Mouse (Mus musculus): Measurements from ENCODE around the gene Gm11238.
"Not testable (repeated sequence)": the region's sequence is repeated elsewhere in the genome, so short reads cannot be mapped to it uniquely, and the experiment has no call there.

Gm11238 gene

DNA sequence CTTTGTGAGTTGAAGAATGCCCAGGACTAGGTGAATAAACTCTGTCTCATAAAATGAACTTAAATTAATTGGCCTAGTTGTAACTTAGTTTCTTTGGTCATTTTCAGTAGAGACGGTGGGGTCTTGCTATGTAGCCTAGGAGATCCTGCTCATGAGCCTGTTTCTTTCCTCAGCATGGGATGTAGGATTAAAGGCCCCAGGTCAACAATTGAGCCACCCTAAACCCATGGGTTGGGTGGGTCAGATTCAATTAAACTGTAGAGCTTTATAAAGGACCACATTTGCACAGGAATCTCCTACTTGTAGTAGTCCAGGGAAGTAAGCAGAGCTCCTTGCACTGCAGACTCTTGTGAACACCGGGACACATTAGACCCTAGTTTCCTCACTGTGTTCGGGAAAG, at the start of gene Gm11238:
Gm11238 (plus strand) TSS at position 301 of the 400 bp plus-strand sequence.
- not testable (repeated sequence) for DNase-seq (ENCODE audit: low spot score in 2 of 2)

- no peak for DNase-seq (ENCODE audit: low spot score in 2 of 2)
Measured at GRCm38 (mm10) chr4:73599248-73599647, 8.4 kb upstream of the Gm11238 start.

DNA sequence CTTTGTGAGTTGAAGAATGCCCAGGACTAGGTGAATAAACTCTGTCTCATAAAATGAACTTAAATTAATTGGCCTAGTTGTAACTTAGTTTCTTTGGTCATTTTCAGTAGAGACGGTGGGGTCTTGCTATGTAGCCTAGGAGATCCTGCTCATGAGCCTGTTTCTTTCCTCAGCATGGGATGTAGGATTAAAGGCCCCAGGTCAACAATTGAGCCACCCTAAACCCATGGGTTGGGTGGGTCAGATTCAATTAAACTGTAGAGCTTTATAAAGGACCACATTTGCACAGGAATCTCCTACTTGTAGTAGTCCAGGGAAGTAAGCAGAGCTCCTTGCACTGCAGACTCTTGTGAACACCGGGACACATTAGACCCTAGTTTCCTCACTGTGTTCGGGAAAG, 15.0 kb downstream of the Gm11238 start, which contains the start of gene Gm11237:
Gm11237 (plus strand) TSS at position 301 of the 400 bp plus-strand sequence.
- DNase-seq (ENCODE audit: low spot score in 2 of 2): not testable (repeated sequence)

GRCm38 (mm10) chr4:73637821-73638220, 30.1 kb downstream of the Gm11238 start, which contains the start of gene Gm11236:
Gm11236 (plus strand) TSS chr4:73638121.
- not testable (repeated sequence) for DNase-seq (ENCODE audit: low spot score in 2 of 2)

DNA sequence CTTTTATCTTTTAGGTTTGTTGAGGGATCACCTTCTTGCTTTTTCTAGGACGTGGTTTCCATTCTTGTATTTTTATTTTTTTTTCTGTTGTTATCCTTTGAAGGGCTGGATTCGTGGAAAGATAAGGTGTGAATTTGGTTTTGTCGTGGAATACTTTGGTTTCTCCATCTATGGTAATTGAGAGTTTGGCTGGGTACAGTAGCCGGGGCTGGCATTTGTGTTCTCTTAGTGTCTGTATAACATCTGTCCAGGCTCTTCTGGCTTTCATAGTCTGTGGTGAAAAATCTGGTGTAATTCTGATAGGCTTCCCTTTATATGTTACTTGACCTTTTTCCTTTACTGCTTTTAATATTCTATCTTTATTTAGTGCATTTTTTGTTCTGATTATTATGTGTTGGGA, 54.2 kb downstream of the Gm11238 start:
- not testable (repeated sequence) for DNase-seq (ENCODE audit: low spot score in 2 of 2)

DNA sequence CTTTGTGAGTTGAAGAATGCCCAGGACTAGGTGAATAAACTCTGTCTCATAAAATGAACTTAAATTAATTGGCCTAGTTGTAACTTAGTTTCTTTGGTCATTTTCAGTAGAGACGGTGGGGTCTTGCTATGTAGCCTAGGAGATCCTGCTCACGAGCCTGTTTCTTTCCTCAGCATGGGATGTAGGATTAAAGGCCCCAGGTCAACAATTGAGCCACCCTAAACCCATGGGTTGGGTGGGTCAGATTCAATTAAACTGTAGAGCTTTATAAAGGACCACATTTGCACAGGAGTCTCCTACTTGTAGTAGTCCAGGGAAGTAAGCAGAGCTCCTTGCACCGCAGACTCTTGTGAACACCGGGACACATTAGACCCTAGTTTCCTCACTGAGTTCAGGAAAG, 60.4 kb downstream of the Gm11238 start, which contains the start of gene Gm11239:
Gm11239 (plus strand) TSS at position 301 of the 400 bp plus-strand sequence.
- not testable (repeated sequence) for DNase-seq (ENCODE audit: low spot score in 2 of 2)

GRCm38 (mm10) chr4:73683216-73683615, 75.5 kb downstream of the Gm11238 start, which contains the start of gene Gm428:
Gm428 (plus strand) TSS chr4:73683516.
- not testable (repeated sequence) for DNase-seq (ENCODE audit: low spot score in 2 of 2)
